In the genomic region with DNA sequence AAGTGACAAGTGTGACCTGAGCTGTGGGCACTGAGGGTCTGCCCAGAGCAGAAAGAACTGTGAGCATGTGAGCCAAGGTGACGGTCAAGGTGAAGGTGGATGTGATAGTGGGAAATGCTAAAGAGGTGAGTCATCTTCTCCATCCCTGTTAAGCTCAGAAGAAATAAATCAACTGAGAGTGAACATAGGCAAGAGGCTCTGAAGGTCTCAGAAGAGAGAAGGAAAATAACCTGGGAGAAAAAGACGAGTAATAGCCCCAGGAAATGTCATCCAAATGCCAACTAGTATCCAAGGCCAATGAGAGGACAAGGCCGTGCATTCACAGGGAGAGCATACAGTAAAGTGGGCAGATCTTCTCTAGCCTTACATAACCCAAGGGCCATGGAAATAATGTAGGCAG, we compare ENCODE assay signal across 25 mouse cellular contexts. TPM values are rescaled to one million over a fixed set of nuclear protein-coding genes. Genes with fewer than 3 reads are reported as not detected.
DNase-seq lines count a peak whose midpoint lies in the region.
"Had no signal": no experiment of that assay in that cellular context is flagged by ENCODE, and none has a peak within 500 bp of the region (broad histone marks: within the 10 kb centered on the region; RNA-seq: fewer than 3 reads in every experiment).

No protein-coding gene starts in this region.

- H3K27ac ChIP-seq in forebrain, embryonic 10.5 days, result no peak overlapping the region
- H3K27ac ChIP-seq: gastrocnemius, adult 2 months; heart, embryonic 15.5 days; hindbrain, embryonic 14.5 days; hindbrain, postnatal 0 days had no signal

- WGBS in forebrain, embryonic 10.5 days, result 90% methylated on average over 3 of the region's 3 CpGs

- DNase-seq in heart, adult 11 months, result peak; percentile 25
- no peak for DNase-seq in heart, postnatal 25 days (ENCODE audit: low spot score)
- DNase-seq in adrenal gland, adult 8-10 months, result peak; percentile 63
- DNase-seq in adrenal gland, postnatal 14 days, result peak; percentile 53
- no peak for DNase-seq in forebrain, embryonic 10.5 days (ENCODE audit: extremely low spot score, low spot score)
- no peak for DNase-seq in embryo, embryonic 9.5 days (ENCODE audit: extremely low spot score)
- DNase-seq: cerebellum, adult 11 months; cerebellum, adult 8-10 months; cerebellum, postnatal 10 days; cerebellum, postnatal 36 days; embryo, embryonic 11 days; forebrain, postnatal 0 days; gastrocnemius, adult 2 months; gastrocnemius, postnatal 14 days; heart, adult 18-20 months; heart, postnatal 10 days; heart, postnatal 4 days; kidney, adult 11 months; kidney, adult 8-10 months had no signal

- no peaks in the 10 kb centered on the region for H3K4me1 ChIP-seq in forebrain, embryonic 10.5 days

- intact Hi-C loops in heart, postnatal 25 days (cut with DNase I), result no loop called here

- H3K36me3 ChIP-seq in forebrain, embryonic 10.5 days (replicated peaks), result no peaks in the 10 kb centered on the region; the same call in 1 of the 2 replicates
- H3K36me3 ChIP-seq: heart, embryonic 15.5 days had no signal

- H3K9me3 ChIP-seq in forebrain, embryonic 10.5 days, result no peaks in the 10 kb centered on the region
- H3K9me3 ChIP-seq: heart, embryonic 12.5 days; heart, embryonic 15.5 days had no signal

- no peak overlapping the region for H3K4me3 ChIP-seq in forebrain, embryonic 10.5 days
- H3K4me3 ChIP-seq: gastrocnemius, adult 2 months; heart, embryonic 12.5 days; heart, embryonic 15.5 days had no signal

- no peaks in the 10 kb centered on the region for H3K27me3 ChIP-seq in forebrain, embryonic 10.5 days (ENCODE audit: poor library complexity, severe bottlenecking)
- H3K27me3 ChIP-seq: heart, embryonic 12.5 days; heart, embryonic 15.5 days had no signal

RNA-seq across cellular contexts. Expression of a gene that starts 32.9 kb away (rescaled TPM):
- 1 to 10 TPM; 2.8 to 3.0 TPM for total RNA-seq in heart, postnatal 25 days (2021)
- total RNA-seq in adrenal gland, adult 8-10 months (2022), result 100 to 1,000 TPM in 2 of 4 experiments, 10 to 100 TPM in 2; 87.0 to 196 (median 107) TPM
- 62.3 and 80.4 TPM in 2 replicates for total RNA-seq in adrenal gland, postnatal 14 days (2021)
- polyA plus RNA-seq in forebrain, embryonic 10.5 days (2016; fragmentation: Nextera tagmentation; extraction: Ambion mirVana), result 7.3 and 9.8 TPM in 2 replicates
- polyA plus RNA-seq: activated CD4-positive, CD25-positive, alpha-beta regulatory T cell, adult 4 months; C2C12 had no signal

Comparison
In these comparisons a context has a peak if more than half of its experiments do, and no peak if none do; other contexts are left out.
1. DNase-seq: peak in heart, adult 11 months (single experiment), adrenal gland, adult 8-10 months (single experiment) and adrenal gland, postnatal 14 days (single experiment); none in heart, postnatal 25 days (single experiment), forebrain, embryonic 10.5 days (single experiment) and embryo, embryonic 9.5 days (single experiment).
2. RNA of a gene that starts 32.9 kb away (total RNA-seq): 87.0 to 196 TPM in adrenal gland, adult 8-10 months and 62.3 to 80.4 TPM in adrenal gland, postnatal 14 days; 2.8 to 3.0 TPM in heart, postnatal 25 days; every median in the first group is over 10 times any median in the second.